Mouse (Mus musculus) intestine, embryonic 14.5 days (tissue): ENCODE results near the gene Tomm20l. TPM values are rescaled to one million over a fixed set of nuclear protein-coding genes. Genes with fewer than 3 reads are reported as not detected.
"Not testable (repeated sequence)": the region's sequence is repeated elsewhere in the genome, so short reads cannot be mapped to it uniquely, and the experiment has no call there.

Source experiments
- ATAC-seq: fragments of 200-750 bp; cut with Nextera tagmentation; replicated peaks from 2 replicates; pipeline ENCODE4 v1.8.0; 2017; ENCODE audit warnings: low read depth, moderate number of reproducible peaks, moderate TSS enrichment, moderate library complexity; ENCODE audit not compliant: low FRiP score, low TSS enrichment
- DNase-seq: peaks from one replicate; pipeline ENCODE4 v3.0.0-alpha.2; 2018; ENCODE audit warnings: low spot score
- H3K27ac ChIP-seq: fragments of 300-500 bp; sonication (generic); 2 replicates; pipeline ENCODE4 v1.5.1; 2014; ENCODE audit warnings: low read depth, mild to moderate bottlenecking, control low read depth
- H3K27me3 ChIP-seq: fragments of 300-500 bp; sonication (generic); replicated peaks from 2 replicates; pipeline ENCODE4 v1.6.1; 2014; ENCODE audit warnings: low read length, control low read depth; ENCODE audit not compliant: control insufficient read depth, insufficient read depth
- H3K36me3 ChIP-seq: fragments of 300-500 bp; sonication (generic); 2 replicates; pipeline ENCODE4 v1.6.1; 2014; ENCODE audit warnings: low read length, control low read depth; ENCODE audit not compliant: control insufficient read depth, insufficient read depth
- H3K4me1 ChIP-seq: fragments of 300-500 bp; sonication (generic); replicated peaks from 2 replicates; pipeline ENCODE4 v1.6.1; 2014; ENCODE audit warnings: low read length, control low read depth, mixed read lengths; ENCODE audit not compliant: control insufficient read depth, insufficient read depth
- H3K4me2 ChIP-seq: fragments of 300-500 bp; sonication (generic); 2 replicates; pipeline ENCODE4 v1.6.1; 2014; ENCODE audit warnings: low read length
- H3K4me3 ChIP-seq: fragments of 300-500 bp; sonication (generic); 2 replicates; pipeline ENCODE4 v1.5.1; 2014; ENCODE audit warnings: low read depth, low read length, control low read depth, mixed read lengths
- H3K9ac ChIP-seq: fragments of 300-500 bp; sonication (generic); 2 replicates; pipeline ENCODE4 v1.6.1; 2014; ENCODE audit warnings: mild to moderate bottlenecking, low read length
- H3K9me3 ChIP-seq: fragments of 300-500 bp; sonication (generic); 2 replicates; pipeline ENCODE4 v1.6.1; 2016; ENCODE audit warnings: low read length, control low read depth; ENCODE audit not compliant: control insufficient read depth
- WGBS: fragments of 180-500 bp; shearing (Covaris S2); extraction: QIAGEN DNeasy Blood & Tissue Kit; methylation state at CpG from one replicate; pipeline ENCODE4 v1.1.7; 2014; 5-methylcytosine and 5-hydroxymethylcytosine counted together
- polyA plus RNA-seq: library from polyadenylated mRNA; unstranded; fragments of >200 nt; fragmentation: Nextera tagmentation; extraction: Ambion mirVana; gene quantifications from 2 replicates; pipeline ENCODE4 v1.2.1, GENCODE M21; 2014

Gene Tomm20l
- not detected in 2 replicates for polyA plus RNA-seq

- ATAC-seq: peak; percentile 63
- Histone ChIP-seq H3K4me2 (peak within 1 kb of the TSS; percentile 51), H3K27me3 (no peaks in the 10 kb centered on the region), H3K36me3 (no peaks in the 10 kb centered on the region), H3K9me3 (no peaks in the 10 kb centered on the region), H3K4me3 (peak within 1 kb of the TSS; percentile 17), H3K4me1 (no peaks in the 10 kb centered on the region), H3K9ac (peak within 1 kb of the TSS; percentile 10; the same call in 1 of the 2 replicates), H3K27ac (no peak within 1 kb of the TSS)
- WGBS: 13% methylated on average over 33 of the region's 33 CpGs
- peak; percentile 64 for DNase-seq
These were observed at the start of gene Tomm20l for GRCm38 (mm10) chr12:71111331-71111730. Gene Tomm20l, plus strand, starts transcription at chr12:71111428.

GRCm38 (mm10) chr12:71069846-71070245, 41.4 kb upstream of the Tomm20l start:
- Histone ChIP-seq H3K27ac (no peak overlapping the region), H3K9ac (no peak overlapping the region), H3K36me3 (peaks cover 84% of the 10 kb centered on the region), H3K27me3 (no peaks in the 10 kb centered on the region), H3K9me3 (no peaks in the 10 kb centered on the region), H3K4me1 (no peaks in the 10 kb centered on the region), H3K4me2 (no peak overlapping the region), H3K4me3 (no peak overlapping the region)
- DNase-seq (no peak), ATAC-seq (no peak)
- 90% methylated on average over 17 of the region's 17 CpGs for WGBS

- Histone ChIP-seq H3K27me3 (no peaks in the 10 kb centered on the region), H3K4me3 (no peak overlapping the region), H3K9ac (no peak overlapping the region), H3K36me3 (peaks cover 91% of the 10 kb centered on the region), H3K9me3 (no peaks in the 10 kb centered on the region), H3K4me2 (no peak overlapping the region), H3K4me1 (no peaks in the 10 kb centered on the region), H3K27ac (no peak overlapping the region)
- ATAC-seq: no peak
- DNase-seq: no peak
- 85% methylated on average over 4 of the region's 4 CpGs for WGBS
These were observed 39.2 kb upstream of the Tomm20l start for GRCm38 (mm10) chr12:71072048-71072447.

- Histone ChIP-seq H3K9me3 (no peaks in the 10 kb centered on the region), H3K4me2 (no peak overlapping the region), H3K4me1 (no peaks in the 10 kb centered on the region), H3K36me3 (peaks cover 79% of the 10 kb centered on the region), H3K9ac (no peak overlapping the region), H3K27me3 (no peaks in the 10 kb centered on the region), H3K27ac (no peak overlapping the region), H3K4me3 (no peak overlapping the region)
- WGBS: 65% methylated on average over 12 of the region's 12 CpGs
- DNase-seq: no peak
- ATAC-seq: no peak
These were observed 38.0 kb upstream of the Tomm20l start for GRCm38 (mm10) chr12:71073113-71073730.

- no peak for ATAC-seq
- no peak overlapping the region for H3K4me2 ChIP-seq
- no peaks in the 10 kb centered on the region for H3K27me3 ChIP-seq
- H3K9me3 ChIP-seq: no peaks in the 10 kb centered on the region
- WGBS: 93% methylated on average over 8 of the region's 8 CpGs
- H3K36me3 ChIP-seq: peaks cover 30% of the 10 kb centered on the region
- H3K27ac ChIP-seq: no peak overlapping the region
- no peak overlapping the region for H3K4me3 ChIP-seq
- H3K9ac ChIP-seq: no peak overlapping the region
- no peak for DNase-seq
- no peaks in the 10 kb centered on the region for H3K4me1 ChIP-seq
These were observed 24.9 kb upstream of the Tomm20l start for GRCm38 (mm10) chr12:71086331-71086730.

GRCm38 (mm10) chr12:71104275-71104674, 7.0 kb upstream of the Tomm20l start:
- H3K4me1 ChIP-seq, H3K9me3 ChIP-seq, ATAC-seq, H3K27me3 ChIP-seq, H3K36me3 ChIP-seq, H3K4me2 ChIP-seq, H3K4me3 ChIP-seq, DNase-seq, H3K27ac ChIP-seq, H3K9ac ChIP-seq: not testable (repeated sequence)
- WGBS: 80% methylated on average over 4 of the region's 4 CpGs

GRCm38 (mm10) chr12:71107216-71107771, 3.9 kb upstream of the Tomm20l start:
- H3K4me3 ChIP-seq: no peak overlapping the region
- H3K9ac ChIP-seq: no peak overlapping the region
- 84% methylated on average over 6 of the region's 6 CpGs for WGBS
- no peak overlapping the region for H3K27ac ChIP-seq
- ATAC-seq (no peak), DNase-seq (no peak)
- no peak overlapping the region for H3K4me2 ChIP-seq
- no peaks in the 10 kb centered on the region for H3K27me3 ChIP-seq
- H3K36me3 ChIP-seq: no peaks in the 10 kb centered on the region
- H3K9me3 ChIP-seq: no peaks in the 10 kb centered on the region
- H3K4me1 ChIP-seq: no peaks in the 10 kb centered on the region

- H3K36me3 ChIP-seq: no peaks in the 10 kb centered on the region
- 71% methylated on average over 10 of the region's 10 CpGs for WGBS
- no peak overlapping the region for H3K27ac ChIP-seq
- H3K4me1 ChIP-seq: no peaks in the 10 kb centered on the region
- no peak overlapping the region for H3K4me2 ChIP-seq
- H3K27me3 ChIP-seq: no peaks in the 10 kb centered on the region
- no peak overlapping the region for H3K4me3 ChIP-seq
- ATAC-seq (no peak), DNase-seq (no peak)
- no peaks in the 10 kb centered on the region for H3K9me3 ChIP-seq
- H3K9ac ChIP-seq: no peak overlapping the region
These were observed 1.8 kb downstream of the Tomm20l start for GRCm38 (mm10) chr12:71113074-71113473.
